In genomic region chr7:89671104-89671831, GRCm38 (mm10) we compare ENCODE assay signal across 24 mouse cellular contexts. TPM values are rescaled to one million over a fixed set of nuclear protein-coding genes. Genes with fewer than 3 reads are reported as not detected.
DNase-seq lines count a peak whose midpoint lies in the region; ATAC-seq lines count a peak whose summit lies in the region.
"Had no signal": no experiment of that assay in that cellular context is flagged by ENCODE, and none has a peak within 500 bp of the region (broad histone marks: within the 10 kb centered on the region; RNA-seq: fewer than 3 reads in every experiment).

No protein-coding gene starts in this region.

- DNase-seq in adrenal gland, adult 8-10 months: peak; percentile 47
- DNase-seq in adrenal gland, postnatal 4 days (ENCODE audit: low spot score in 2 of 2): no peak
- DNase-seq in layer of hippocampus, adult 11-12 months (ENCODE audit: low spot score): peak; percentile 6
- DNase-seq in layer of hippocampus, postnatal 25 days (ENCODE audit: extremely low spot score in 1 of 2, low spot score in 1 of 2): no peak
- DNase-seq in ovary, adult 18-20 months (ENCODE audit: low spot score): peak; percentile 45
- DNase-seq in ovary, postnatal 10 days (ENCODE audit: low spot score): no peak
- DNase-seq in fibroblast of lung, adult 2 months (ENCODE audit: low read depth): peak; percentile 63
- no peak for DNase-seq in hindbrain, embryonic 11.5 days (ENCODE audit: low spot score)
- DNase-seq: cerebellum, adult 18-20 months; cerebellum, postnatal 14 days; embryo, embryonic 11 days; gastrocnemius, postnatal 36 days; heart, adult 2 months; kidney, adult 8-10 months; kidney, postnatal 14 days; right cerebral cortex, postnatal 25 days; spleen, adult 18-20 months; thymus, postnatal 14 days had no signal

- no peak overlapping the region for H3K9ac ChIP-seq in hindbrain, embryonic 11.5 days (ENCODE audit: low read depth, low read length)
- H3K9ac ChIP-seq: embryonic facial prominence, embryonic 13.5 days; forebrain, embryonic 15.5 days; hindbrain, embryonic 14.5 days; neural tube, embryonic 15.5 days had no signal

- no peak overlapping the region for H3K4me2 ChIP-seq in hindbrain, embryonic 11.5 days (replicated peaks; ENCODE audit: low read depth, low read length)
- H3K4me2 ChIP-seq: embryonic facial prominence, embryonic 13.5 days; forebrain, embryonic 15.5 days; hindbrain, embryonic 14.5 days; neural tube, embryonic 15.5 days had no signal

- WGBS in hindbrain, embryonic 11.5 days: 92% methylated on average over 6 of the region's 6 CpGs

- no peaks in the 10 kb centered on the region for H3K36me3 ChIP-seq in hindbrain, embryonic 11.5 days (ENCODE audit: control insufficient read depth, insufficient read depth, low read length)
- H3K36me3 ChIP-seq: embryonic facial prominence, embryonic 13.5 days; forebrain, embryonic 15.5 days; midbrain, embryonic 10.5 days; neural tube, embryonic 15.5 days had no signal

- no peaks in the 10 kb centered on the region for H3K9me3 ChIP-seq in hindbrain, embryonic 11.5 days (ENCODE audit: control insufficient read depth, low read length)
- H3K9me3 ChIP-seq: embryonic facial prominence, embryonic 13.5 days; forebrain, embryonic 15.5 days; midbrain, embryonic 10.5 days; neural tube, embryonic 15.5 days had no signal

- no peak overlapping the region for H3K27ac ChIP-seq in hindbrain, embryonic 11.5 days (ENCODE audit: low read depth, low read length)
- H3K27ac ChIP-seq: embryonic facial prominence, embryonic 13.5 days; forebrain, embryonic 15.5 days; heart, adult 2 months; hindbrain, embryonic 14.5 days; midbrain, embryonic 10.5 days; neural tube, embryonic 15.5 days had no signal

- H3K27me3 ChIP-seq in hindbrain, embryonic 11.5 days (ENCODE audit: control insufficient read depth, insufficient read depth, low read length): no peaks in the 10 kb centered on the region
- H3K27me3 ChIP-seq: embryonic facial prominence, embryonic 13.5 days; forebrain, embryonic 15.5 days; neural tube, embryonic 15.5 days had no signal

- no peaks in the 10 kb centered on the region for H3K4me1 ChIP-seq in hindbrain, embryonic 11.5 days (replicated peaks; ENCODE audit: control insufficient read depth, insufficient read depth, low read length)
- H3K4me1 ChIP-seq: embryonic facial prominence, embryonic 13.5 days; forebrain, embryonic 15.5 days; midbrain, embryonic 10.5 days; neural tube, embryonic 15.5 days had no signal

- no peak overlapping the region for H3K4me3 ChIP-seq in hindbrain, embryonic 11.5 days (ENCODE audit: low read depth, low read length)
- H3K4me3 ChIP-seq: embryonic facial prominence, embryonic 13.5 days; forebrain, embryonic 15.5 days; heart, adult 2 months; midbrain, embryonic 10.5 days; neural tube, embryonic 15.5 days had no signal

- no peak for ATAC-seq in hindbrain, embryonic 11.5 days (ENCODE audit: low FRiP score)
- ATAC-seq: forebrain, embryonic 15.5 days; inflammation-experienced regulatory T-cells, adult 6 months had no signal

RNA-seq across cellular contexts. Expression of gene Me3, which starts 39.1 kb away (rescaled TPM):
- total RNA-seq in adrenal gland, adult 8-10 months (2022): 10 to 100 TPM in 2 of 4 experiments, 1 to 10 TPM in 2; 1.9 to 15.0 (median 8.2) TPM
- total RNA-seq in adrenal gland, postnatal 4 days (2021): 10 to 100 TPM in 1 of 2 experiments, 1 to 10 TPM in 1; 8.7 to 15.4 TPM
- 10 to 100 TPM; 85.8 to 90.6 TPM for total RNA-seq in layer of hippocampus, postnatal 25 days (2021)
- 1.4 and 1.9 TPM in 2 replicates for polyA plus RNA-seq in hindbrain, embryonic 11.5 days (2014; fragmentation: Nextera tagmentation; extraction: Ambion mirVana)

Comparison
In these comparisons a context has a peak if more than half of its experiments do, and no peak if none do; other contexts are left out.
1. DNase-seq: peak in adrenal gland, adult 8-10 months (single experiment), layer of hippocampus, adult 11-12 months (single experiment), ovary, adult 18-20 months (single experiment) and fibroblast of lung, adult 2 months (single experiment); none in adrenal gland, postnatal 4 days (0 of 2), layer of hippocampus, postnatal 25 days (0 of 2), ovary, postnatal 10 days (single experiment) and hindbrain, embryonic 11.5 days (single experiment).
2. RNA of gene Me3, which starts 39.1 kb away (total RNA-seq): 85.8 to 90.6 TPM in layer of hippocampus, postnatal 25 days; 8.7 to 15.4 TPM in adrenal gland, postnatal 4 days and 1.9 to 15.0 TPM in adrenal gland, adult 8-10 months; every median in the first group is over 4 times any median in the second.